Mouse (Mus musculus) heart, postnatal 4 days (tissue): ENCODE measurements around the gene Faf2. TPM values are rescaled to one million over a fixed set of nuclear protein-coding genes. Genes with fewer than 3 reads are reported as not detected.
A peak's percentile ranks its signal among the peaks of the same experiment; 100 is the strongest.

Experiments used
- DNase-seq: peaks from one replicate; pipeline ENCODE4 v3.0.0; 2021
- total RNA-seq, 2 experiments: library from RNA; stranded (reverse); gene quantifications; 2 replicates each; pipeline ENCODE4 v1.2.3; 2021

Faf2 gene
- total RNA-seq: 10 to 100 TPM; 41.7 to 42.8 TPM

GRCm38 (mm10) chr13:54621155-54621932 lies at the start of gene Faf2:
Gene Faf2, plus strand, starts transcription at chr13:54621784.
- DNase-seq: peak; percentile 99

GRCm38 (mm10) chr13:54572621-54573020 lies 49.0 kb upstream of the Faf2 start:
- DNase-seq: no peak

- DNase-seq: peak; percentile 79
Measured at GRCm38 (mm10) chr13:54574854-54575481, 46.6 kb upstream of the Faf2 start, which contains the start of gene Arl10. Gene Arl10, plus strand, starts transcription at chr13:54575015.

GRCm38 (mm10) chr13:54575489-54575888 lies 46.1 kb upstream of the Faf2 start:
- DNase-seq: no peak

- DNase-seq: no peak
Measured at GRCm38 (mm10) chr13:54577652-54578507, 43.7 kb upstream of the Faf2 start.

GRCm38 (mm10) chr13:54581385-54581784 lies 40.2 kb upstream of the Faf2 start:
- DNase-seq: no peak

- DNase-seq: no peak
Measured at GRCm38 (mm10) chr13:54582126-54582525, 39.5 kb upstream of the Faf2 start.

GRCm38 (mm10) chr13:54582860-54583259 lies 38.7 kb upstream of the Faf2 start:
- DNase-seq: no peak

- DNase-seq: no peak
Measured at GRCm38 (mm10) chr13:54585831-54586230, 35.8 kb upstream of the Faf2 start.

GRCm38 (mm10) chr13:54589414-54589995 lies 32.1 kb upstream of the Faf2 start:
- DNase-seq: no peak

GRCm38 (mm10) chr13:54589996-54590951 lies 31.3 kb upstream of the Faf2 start, which contains the start of the genes Nop16 and Higd2a:
Gene Nop16, minus strand, starts transcription at chr13:54590090.
Gene Higd2a, plus strand, starts transcription at chr13:54590207.
- DNase-seq: peak; percentile 96

- DNase-seq: no peak
Measured at GRCm38 (mm10) chr13:54591776-54592356, 29.7 kb upstream of the Faf2 start.

- DNase-seq: no peak
Measured at GRCm38 (mm10) chr13:54593617-54594016, 28.0 kb upstream of the Faf2 start.

GRCm38 (mm10) chr13:54596107-54596690 lies 25.4 kb upstream of the Faf2 start:
- peak; percentile 64 for DNase-seq

- DNase-seq: no peak
Measured at GRCm38 (mm10) chr13:54596870-54597269, 24.7 kb upstream of the Faf2 start.

GRCm38 (mm10) chr13:54598622-54599143 lies 22.9 kb upstream of the Faf2 start:
- no peak for DNase-seq

GRCm38 (mm10) chr13:54602639-54603111 lies 18.9 kb upstream of the Faf2 start:
- DNase-seq: no peak

- DNase-seq: no peak
Measured at GRCm38 (mm10) chr13:54603501-54603900, 18.1 kb upstream of the Faf2 start.

- no peak for DNase-seq
Measured at GRCm38 (mm10) chr13:54604221-54604620, 17.4 kb upstream of the Faf2 start.

GRCm38 (mm10) chr13:54605426-54605825 lies 16.2 kb upstream of the Faf2 start:
- no peak for DNase-seq
